Mouse (Mus musculus): ENCODE measurements around the gene Mdm1. TPM values are rescaled to one million over a fixed set of nuclear protein-coding genes. Genes with fewer than 3 reads are reported as not detected.
A peak's percentile ranks its signal among the peaks of the same experiment; 100 is the strongest.

Gene Mdm1
- polyA plus RNA-seq, 2 experiments = 24.7 to 34.4 TPM

GRCm38 (mm10) chr10:118097898-118098297 lies 43.7 kb upstream of the Mdm1 start:
- ATAC-seq (ENCODE audit: low FRiP score, low read depth) = no peak
- no peaks in the 10 kb centered on the region for H3K36me3 ChIP-seq (ENCODE audit: control insufficient read depth, insufficient read depth, low read length)
- WGBS = 75% methylated on average over 3 of the region's 3 CpGs

GRCm38 (mm10) chr10:118100570-118100969 lies 41.0 kb upstream of the Mdm1 start:
- Histone ChIP-seq H3K4me3 (replicated peaks; ENCODE audit: low read length) (no peak overlapping the region), H3K36me3 (ENCODE audit: control insufficient read depth, insufficient read depth, low read length) (no peaks in the 10 kb centered on the region), H3K9me3 (ENCODE audit: control insufficient read depth, low read length) (no peaks in the 10 kb centered on the region), H3K4me2 (replicated peaks; ENCODE audit: low read depth, low read length, severe bottlenecking) (no peak overlapping the region), H3K4me1 (ENCODE audit: control insufficient read depth, insufficient read depth, low read length) (no peaks in the 10 kb centered on the region), H3K27me3 (ENCODE audit: control insufficient read depth, insufficient read depth, low read length) (no peaks in the 10 kb centered on the region), H3K9ac (ENCODE audit: low read depth, low read length, severe bottlenecking) (no peak overlapping the region), H3K27ac (replicated peaks; ENCODE audit: low read depth, low read length) (no peak overlapping the region)
- TF ChIP-seq POLR2A (IDR thresholded peaks at IDR 0.05; ENCODE audit: borderline replicate concordance, extremely low read depth, insufficient read depth, insufficient read length) = no peak
- whole genome bisulfite sequencing = 80% methylated on average over 5 of the region's 5 CpGs
- ATAC-seq (ENCODE audit: low FRiP score, low read depth) = no peak
- no peak for DNase-seq (ENCODE audit: low spot score)

More at GRCm38 (mm10) chr10:118097898-118098297, 43.7 kb upstream of the Mdm1 start:
- Histone ChIP-seq H3K27ac (replicated peaks; ENCODE audit: low read depth, low read length) (no peak overlapping the region), H3K9ac (ENCODE audit: low read depth, low read length, severe bottlenecking) (no peak overlapping the region), H3K4me2 (replicated peaks; ENCODE audit: low read depth, low read length, severe bottlenecking) (no peak overlapping the region), H3K9me3 (ENCODE audit: control insufficient read depth, low read length) (no peaks in the 10 kb centered on the region), H3K4me1 (ENCODE audit: control insufficient read depth, insufficient read depth, low read length) (no peaks in the 10 kb centered on the region), H3K4me3 (replicated peaks; ENCODE audit: low read length) (no peak overlapping the region), H3K27me3 (ENCODE audit: control insufficient read depth, insufficient read depth, low read length) (no peaks in the 10 kb centered on the region)
- no peak for DNase-seq (ENCODE audit: low spot score)
- no peak for TF ChIP-seq POLR2A (IDR thresholded peaks at IDR 0.05; ENCODE audit: borderline replicate concordance, extremely low read depth, insufficient read depth, insufficient read length)

- no peak for DNase-seq (ENCODE audit: low spot score)
- WGBS = 75% methylated on average over 2 of the region's 2 CpGs
- no peak for ATAC-seq (ENCODE audit: low FRiP score, low read depth)
- no peaks in the 10 kb centered on the region for H3K27me3 ChIP-seq (ENCODE audit: control insufficient read depth, insufficient read depth, low read length)
- no peak for TF ChIP-seq POLR2A (IDR thresholded peaks at IDR 0.05; ENCODE audit: borderline replicate concordance, extremely low read depth, insufficient read depth, insufficient read length)
- no peak overlapping the region for H3K4me2 ChIP-seq (replicated peaks; ENCODE audit: low read depth, low read length, severe bottlenecking)
- no peak overlapping the region for H3K9ac ChIP-seq (ENCODE audit: low read depth, low read length, severe bottlenecking)
- H3K9me3 ChIP-seq (ENCODE audit: control insufficient read depth, low read length) = no peaks in the 10 kb centered on the region
- H3K4me3 ChIP-seq (replicated peaks; ENCODE audit: low read length) = no peak overlapping the region
- no peaks in the 10 kb centered on the region for H3K4me1 ChIP-seq (ENCODE audit: control insufficient read depth, insufficient read depth, low read length)
- no peaks in the 10 kb centered on the region for H3K36me3 ChIP-seq (ENCODE audit: control insufficient read depth, insufficient read depth, low read length)
- H3K27ac ChIP-seq (replicated peaks; ENCODE audit: low read depth, low read length) = no peak overlapping the region
These were observed 40.6 kb upstream of the Mdm1 start for GRCm38 (mm10) chr10:118101056-118101455.

- Histone ChIP-seq H3K4me3 (replicated peaks; ENCODE audit: low read length) (peak overlapping the region; percentile 41), H3K27ac (replicated peaks; ENCODE audit: low read depth, low read length) (no peak overlapping the region), H3K4me1 (ENCODE audit: control insufficient read depth, insufficient read depth, low read length) (no peaks in the 10 kb centered on the region), H3K36me3 (ENCODE audit: control insufficient read depth, insufficient read depth, low read length) (no peaks in the 10 kb centered on the region), H3K4me2 (replicated peaks; ENCODE audit: low read depth, low read length, severe bottlenecking) (peak overlapping the region; percentile 74), H3K27me3 (ENCODE audit: control insufficient read depth, insufficient read depth, low read length) (no peaks in the 10 kb centered on the region), H3K9ac (ENCODE audit: low read depth, low read length, severe bottlenecking) (peak overlapping the region; percentile 47), H3K9me3 (ENCODE audit: control insufficient read depth, low read length) (no peaks in the 10 kb centered on the region)
- peak; percentile 9; the same call in 1 of the 2 replicates for TF ChIP-seq POLR2A (IDR thresholded peaks at IDR 0.05; ENCODE audit: borderline replicate concordance, extremely low read depth, insufficient read depth, insufficient read length)
- ATAC-seq (ENCODE audit: low FRiP score, low read depth) (peak; percentile 91), DNase-seq (ENCODE audit: low spot score) (peak; percentile 81)
- WGBS = 3% methylated on average over 20 of the region's 20 CpGs
These were observed 38.5 kb upstream of the Mdm1 start for GRCm38 (mm10) chr10:118103020-118103666.

- Histone ChIP-seq H3K27ac (replicated peaks; ENCODE audit: low read depth, low read length) (no peak overlapping the region), H3K36me3 (ENCODE audit: control insufficient read depth, insufficient read depth, low read length) (no peaks in the 10 kb centered on the region), H3K4me3 (replicated peaks; ENCODE audit: low read length) (no peak overlapping the region), H3K4me1 (ENCODE audit: control insufficient read depth, insufficient read depth, low read length) (no peaks in the 10 kb centered on the region), H3K4me2 (replicated peaks; ENCODE audit: low read depth, low read length, severe bottlenecking) (no peak overlapping the region), H3K27me3 (ENCODE audit: control insufficient read depth, insufficient read depth, low read length) (no peaks in the 10 kb centered on the region), H3K9ac (ENCODE audit: low read depth, low read length, severe bottlenecking) (no peak overlapping the region), H3K9me3 (ENCODE audit: control insufficient read depth, low read length) (no peaks in the 10 kb centered on the region)
- TF ChIP-seq POLR2A (IDR thresholded peaks at IDR 0.05; ENCODE audit: borderline replicate concordance, extremely low read depth, insufficient read depth, insufficient read length) = no peak
- 76% methylated on average over 10 of the region's 10 CpGs for WGBS
- no peak for DNase-seq (ENCODE audit: low spot score)
- no peak for ATAC-seq (ENCODE audit: low FRiP score, low read depth)
These were observed 37.7 kb upstream of the Mdm1 start for GRCm38 (mm10) chr10:118103906-118104305.

All from limb, embryonic 14.5 days (tissue).